Mouse (Mus musculus) spleen, postnatal 36 days (tissue): ENCODE measurements at regions not wholly inside any gene's neighbourhood (a gene's known extent, or its start where the extent isn't known, plus 50 kb on each side); places are given as distances from the start of the nearest gene placed in this dataset.

Experiments
- DNase-seq, 2 experiments: peaks; one replicate each; pipeline ENCODE4 v3.0.0; 2022; ENCODE audit warnings: low spot score in 2 of 2, mixed read lengths in 1 of 2

DNA sequence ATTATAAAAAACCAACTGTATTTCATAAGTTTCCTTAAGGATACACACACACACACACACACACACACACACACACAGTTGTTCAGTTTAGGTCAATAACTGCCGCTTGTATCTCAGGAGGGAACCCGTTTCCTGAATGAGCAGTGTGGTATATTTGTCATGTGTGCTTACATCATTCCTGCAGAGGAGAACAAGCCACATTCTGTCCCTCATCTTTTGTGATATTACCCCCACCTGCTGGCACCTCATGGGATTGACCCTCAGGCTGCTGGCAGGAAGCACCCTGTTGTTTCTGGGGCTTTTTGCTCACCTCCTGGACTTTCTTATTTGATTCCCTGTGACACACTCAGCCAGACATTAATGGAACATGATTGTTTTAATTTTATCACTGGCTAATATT, 66.4 kb upstream of the Htr1a start:
- peak; percentile 18 to 19 for DNase-seq

GRCm38 (mm10) chr13:105378587-105378986, 64.9 kb upstream of the Htr1a start:
- no peak for DNase-seq

GRCm38 (mm10) chr13:105387016-105387772, 56.2 kb upstream of the Htr1a start:
- DNase-seq, result no peak
